Mouse (Mus musculus) bone marrow macrophage, adult 2 months (primary cell): ENCODE data around the gene 4930564D02Rik.

Experiments used
- CTCF ChIP-seq: IDR thresholded peaks from 2 replicates; pipeline ENCODE4 v1.5.1; 2012; ENCODE audit warnings: low read depth, mild to moderate bottlenecking, low read length, moderate library complexity
- POLR2A ChIP-seq: IDR thresholded peaks from 2 replicates; pipeline ENCODE4 v1.6.1; 2012; ENCODE audit warnings: mild to moderate bottlenecking, low read depth, low read length, borderline replicate concordance

GRCm38 (mm10) chr3:105047616-105048015 is 19.0 kb upstream of the 4930564D02Rik start:
- no peak for TF ChIP-seq CTCF
- TF ChIP-seq POLR2A = no peak
